Mouse (Mus musculus) kidney, adult 10 weeks (tissue): ENCODE results near the gene Tars2. TPM values are rescaled to one million over a fixed set of nuclear protein-coding genes. Genes with fewer than 3 reads are reported as not detected.

Experiments used
- polyA plus RNA-seq: library from polyadenylated mRNA; stranded (reverse); fragments of 350-450 nt; fragmentation: Illumina TruSeq; extraction: RNeasy Lipid Tissue Mini Kit (QIAGEN cat#74804); gene quantifications from one replicate; pipeline ENCODE4 v1.2.3, GENCODE M21; 2014; ENCODE audit warnings: low read depth, low replicate concordance

Tars2 gene
- polyA plus RNA-seq = 13.5 TPM

GRCm38 (mm10) chr3:95760106-95760505, at the start of gene Tars2:
Gene Tars2 (minus strand): TSS chr3:95760206.

GRCm38 (mm10) chr3:95739353-95740104, 20.5 kb downstream of the Tars2 start, which contains the start of gene Ecm1:
Gene Ecm1 (minus strand): TSS chr3:95739569.

Other genes with a start within 250 kb of the Tars2 start
- 27.9 TPM for gene Ctss, start 233.4 kb downstream of the Tars2 start, polyA plus RNA-seq
- gene Hormad1, start 200.5 kb downstream of the Tars2 start, polyA plus RNA-seq = not detected
- 68.9 TPM for gene Golph3l, start 171.3 kb downstream of the Tars2 start, polyA plus RNA-seq
- 43.8 TPM for gene Ensa, start 135.2 kb downstream of the Tars2 start, polyA plus RNA-seq
- 200 TPM for gene Mcl1, start 101.4 kb downstream of the Tars2 start, polyA plus RNA-seq
- 0.28 TPM for gene Adamtsl4, start 72.3 kb downstream of the Tars2 start, polyA plus RNA-seq
- 7.1 TPM for gene Ecm1, start 20.6 kb downstream of the Tars2 start, polyA plus RNA-seq
- gene Rprd2, start 58.7 kb upstream of the Tars2 start, polyA plus RNA-seq = 27.9 TPM
- 30.5 TPM for gene Prpf3, start 95.7 kb upstream of the Tars2 start, polyA plus RNA-seq
- 50.7 TPM for gene Mrps21, start 111.3 kb upstream of the Tars2 start, polyA plus RNA-seq
- gene Ciart, start 122.0 kb upstream of the Tars2 start, polyA plus RNA-seq = not detected
- gene BC028528, start 131.8 kb upstream of the Tars2 start, polyA plus RNA-seq = 14.9 TPM
- 31.4 TPM for gene Aph1a, start 133.8 kb upstream of the Tars2 start, polyA plus RNA-seq
- 113 TPM for gene Car14, start 144.5 kb upstream of the Tars2 start, polyA plus RNA-seq
- gene Anp32e, start 169.0 kb upstream of the Tars2 start, polyA plus RNA-seq = 152 TPM
- 3.1 TPM for gene Plekho1, start 235.8 kb upstream of the Tars2 start, polyA plus RNA-seq